Mouse (Mus musculus) heart, embryonic 12.5 days (tissue): ENCODE data around the gene Il22ra1. TPM values are rescaled to one million over a fixed set of nuclear protein-coding genes. Genes with fewer than 3 reads are reported as not detected.
A peak's percentile ranks its signal among the peaks of the same experiment; 100 is the strongest.

Experiments used
- ATAC-seq: fragments of 200-750 bp; cut with Nextera tagmentation; 2 replicates; pipeline ENCODE4 v1.8.0; 2017; ENCODE audit warnings: moderate TSS enrichment, moderate library complexity; ENCODE audit not compliant: insufficient number of reproducible peaks, low FRiP score
- H3K27ac ChIP-seq: fragments of 300-500 bp; sonication (generic); 2 replicates; pipeline ENCODE4 v1.5.1; 2016; ENCODE audit warnings: mild to moderate bottlenecking, moderate library complexity; ENCODE audit not compliant: poor library complexity, severe bottlenecking
- H3K27me3 ChIP-seq: fragments of 300-500 bp; sonication (generic); replicated peaks from 2 replicates; pipeline ENCODE4 v1.6.1; 2016; ENCODE audit warnings: mild to moderate bottlenecking, moderate library complexity
- H3K36me3 ChIP-seq: fragments of 300-500 bp; sonication (generic); 2 replicates; pipeline ENCODE4 v1.6.1; 2016; ENCODE audit warnings: mild to moderate bottlenecking, moderate library complexity
- H3K4me1 ChIP-seq: fragments of 300-500 bp; sonication (generic); replicated peaks from 2 replicates; pipeline ENCODE4 v1.6.1; 2016; ENCODE audit warnings: mild to moderate bottlenecking
- H3K4me2 ChIP-seq: fragments of 300-500 bp; sonication (generic); 2 replicates; pipeline ENCODE4 v1.6.1; 2016; ENCODE audit warnings: mild to moderate bottlenecking, moderate library complexity
- H3K4me3 ChIP-seq: fragments of 300-500 bp; sonication (generic); 2 replicates; pipeline ENCODE4 v1.5.1; 2016; ENCODE audit warnings: mild to moderate bottlenecking
- H3K9ac ChIP-seq: fragments of 300-500 bp; sonication (generic); 2 replicates; pipeline ENCODE4 v1.6.1; 2016; ENCODE audit warnings: mild to moderate bottlenecking, moderate library complexity
- H3K9me3 ChIP-seq: fragments of 300-500 bp; sonication (generic); replicated peaks from 2 replicates; pipeline ENCODE4 v1.6.1; 2016; ENCODE audit warnings: mild to moderate bottlenecking, moderate library complexity
- WGBS: fragments of 180-500 bp; shearing (Covaris S2); methylation state at CpG from one replicate; pipeline ENCODE4 v1.1.7; 2016; 5-methylcytosine and 5-hydroxymethylcytosine counted together
- polyA plus RNA-seq: library from polyadenylated mRNA; unstranded; fragments of >200 nt; fragmentation: Nextera tagmentation; extraction: Ambion mirVana; gene quantifications from 2 replicates; pipeline ENCODE4 v1.2.1, GENCODE M21; 2016

Il22ra1 gene
- polyA plus RNA-seq, 1 experiment from 2014 or later, result not detected

GRCm38 (mm10) chr4:135792821-135793220 lies 64.8 kb downstream of the Il22ra1 start:
- peaks cover 9% of the 10 kb centered on the region; the same call in 1 of the 2 replicates for H3K4me1 ChIP-seq
- no peak overlapping the region for H3K4me2 ChIP-seq
- 85% methylated on average over 5 of the region's 5 CpGs for WGBS
- no peaks in the 10 kb centered on the region for H3K27me3 ChIP-seq
- no peak overlapping the region for H3K9ac ChIP-seq
- no peak overlapping the region for H3K27ac ChIP-seq
- ATAC-seq, result no peak
- H3K4me3 ChIP-seq, result no peak overlapping the region
- peaks cover 8% of the 10 kb centered on the region; the same call in 1 of the 2 replicates for H3K9me3 ChIP-seq
- H3K36me3 ChIP-seq, result no peaks in the 10 kb centered on the region

- H3K4me1 ChIP-seq, result peaks cover 15% of the 10 kb centered on the region
- WGBS, result 25% methylated on average over 11 of the region's 11 CpGs
- H3K9ac ChIP-seq, result no peak overlapping the region
- H3K9me3 ChIP-seq, result 0 out of 2 replicates have a peak, but pooled peaks cover 3% of the 10 kb centered on the region
- no peaks in the 10 kb centered on the region for H3K27me3 ChIP-seq
- peak overlapping the region; percentile 20; the same call in 1 of the 2 replicates for H3K4me2 ChIP-seq
- no peak overlapping the region for H3K4me3 ChIP-seq
- 0 out of 2 replicates have a peak, but pooled peaks have one; percentile 26 for ATAC-seq
- no peaks in the 10 kb centered on the region for H3K36me3 ChIP-seq
- no peak overlapping the region for H3K27ac ChIP-seq
These were observed 70.0 kb downstream of the Il22ra1 start for GRCm38 (mm10) chr4:135797931-135798330.

GRCm38 (mm10) chr4:135801543-135801942 lies 73.6 kb downstream of the Il22ra1 start:
- 0 out of 2 replicates have a peak, but pooled peaks have one; percentile 37 for ATAC-seq
- Histone ChIP-seq H3K9ac (no peak overlapping the region), H3K4me2 (no peak overlapping the region), H3K27me3 (no peaks in the 10 kb centered on the region), H3K36me3 (no peaks in the 10 kb centered on the region), H3K4me3 (no peak overlapping the region), H3K27ac (no peak overlapping the region), H3K9me3 (0 out of 2 replicates have a peak, but pooled peaks cover 10% of the 10 kb centered on the region), H3K4me1 (peaks cover 12% of the 10 kb centered on the region)
- 26% methylated on average over 8 of the region's 8 CpGs for WGBS

Other genes with a start within 250 kb of the Il22ra1 start
- gene Stpg1, start 233.4 kb upstream of the Il22ra1 start, polyA plus RNA-seq, result 0.31 and 0.47 TPM in 2 replicates
- gene Nipal3, start 233.1 kb upstream of the Il22ra1 start, polyA plus RNA-seq, result 4.0 and 4.2 TPM in 2 replicates
- gene Grhl3, start 154.5 kb upstream of the Il22ra1 start, polyA plus RNA-seq, result 6.0 and 6.8 TPM in 2 replicates
- 0.28 and 0.69 TPM in 2 replicates for gene Ifnlr1, start 41.9 kb upstream of the Il22ra1 start, polyA plus RNA-seq
- gene Myom3, start 31.5 kb downstream of the Il22ra1 start, polyA plus RNA-seq, result 0.08 and 0.17 TPM in 2 replicates
- 178 and 189 TPM in 2 replicates for gene Srsf10, start 127.6 kb downstream of the Il22ra1 start, polyA plus RNA-seq
- 124 and 131 TPM in 2 replicates for gene Pnrc2, start 145.7 kb downstream of the Il22ra1 start, polyA plus RNA-seq
- 0.46 and 0.70 TPM in 2 replicates for gene Cnr2, start 167.2 kb downstream of the Il22ra1 start, polyA plus RNA-seq
- gene Fuca1, start 192.6 kb downstream of the Il22ra1 start, polyA plus RNA-seq, result 36.4 and 41.7 TPM in 2 replicates
- gene Hmgcl, start 218.3 kb downstream of the Il22ra1 start, polyA plus RNA-seq, result 70.4 and 74.5 TPM in 2 replicates
- gene Gale, start 235.6 kb downstream of the Il22ra1 start, polyA plus RNA-seq, result 27.6 and 28.8 TPM in 2 replicates
- 73.0 and 77.4 TPM in 2 replicates for gene Lypla2, start 244.5 kb downstream of the Il22ra1 start, polyA plus RNA-seq